Mouse (Mus musculus) megakaryocyte, embryonic 14.5 days (primary cell): Measurements from ENCODE around the gene Spns3. TPM values are rescaled to one million over a fixed set of nuclear protein-coding genes. Genes with fewer than 3 reads are reported as not detected.

Experiments
- H3K27me3 ChIP-seq: replicated peaks from 2 replicates; pipeline ENCODE3; 2012; ENCODE audit warnings: inconsistent platforms
- H3K36me3 ChIP-seq: replicated peaks from 2 replicates; pipeline ENCODE3; 2012; ENCODE audit warnings: low read length, inconsistent platforms, mixed read lengths
- H3K4me1 ChIP-seq: 2 replicates; pipeline ENCODE4 v1.6.1; 2012; ENCODE audit warnings: inconsistent platforms
- H3K4me3 ChIP-seq: replicated peaks from 2 replicates; pipeline ENCODE3; 2012; ENCODE audit warnings: moderate library complexity, mild to moderate bottlenecking, inconsistent platforms
- H3K9me3 ChIP-seq: 2 replicates; pipeline ENCODE4 v1.6.1; 2012; ENCODE audit warnings: inconsistent platforms
- FLI1 ChIP-seq: IDR thresholded peaks from 2 replicates; pipeline ENCODE4 v1.6.1; 2012; ENCODE audit warnings: low read length, inconsistent platforms, mixed read lengths
- GATA1 ChIP-seq: IDR thresholded peaks from 3 replicates; pipeline ENCODE4 v1.6.1; 2012; ENCODE audit warnings: mixed read lengths, low read length, inconsistent platforms, borderline replicate concordance
- polyA plus RNA-seq: library from polyadenylated mRNA; stranded (reverse); fragments of >175 nt; gene quantifications from 2 replicates; pipeline ENCODE4 v1.2.3, GENCODE M21; 2012; ENCODE audit warnings: low replicate concordance; ENCODE audit not compliant: insufficient read depth

The Spns3 gene
- polyA plus RNA-seq, 1 experiment = 31.7 TPM

DNA sequence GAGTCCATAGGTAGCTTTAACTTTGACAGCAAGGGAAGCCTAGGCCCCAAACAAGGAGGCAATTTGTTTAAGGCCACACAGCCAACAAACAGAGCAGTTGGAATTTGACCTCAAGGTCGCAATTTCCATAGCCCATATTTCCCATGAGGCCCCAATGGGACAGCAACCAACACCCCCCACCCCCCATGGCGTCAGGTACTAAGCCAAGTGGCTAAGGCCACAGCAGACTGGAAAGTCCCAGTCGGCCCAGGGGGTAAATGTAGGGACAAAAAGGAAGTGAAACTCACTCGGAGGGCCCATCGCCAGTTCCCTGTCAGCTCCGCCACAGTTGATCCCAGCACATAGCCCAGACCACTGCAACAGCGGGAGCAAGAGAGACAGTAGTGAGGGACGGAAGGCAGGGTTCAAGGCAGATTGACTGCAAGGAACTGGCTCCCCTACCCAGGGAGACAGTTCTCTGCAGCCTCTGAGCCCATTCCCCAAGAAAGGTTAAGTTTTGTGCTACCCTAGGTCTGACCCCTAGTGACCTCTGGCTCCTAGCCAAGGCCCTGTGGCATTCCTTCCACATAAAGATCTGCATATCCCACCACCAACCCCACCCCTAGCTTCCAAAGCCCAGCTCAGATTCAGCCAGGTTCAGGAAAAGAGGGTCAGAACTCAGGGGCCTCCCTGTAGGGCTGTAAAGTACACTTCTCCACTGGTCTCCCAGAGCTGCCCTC lies 12.1 kb downstream of the Spns3 start:
- peaks cover 6% of the 10 kb centered on the region for H3K27me3 ChIP-seq
- H3K9me3 ChIP-seq = peaks cover 3% of the 10 kb centered on the region; the same call in 1 of the 2 replicates
- peaks cover 50% of the 10 kb centered on the region for H3K36me3 ChIP-seq
- TF ChIP-seq FLI1 (no peak), GATA1 (no peak)
- H3K4me1 ChIP-seq = peaks cover 33% of the 10 kb centered on the region
- H3K4me3 ChIP-seq = no peak overlapping the region

DNA sequence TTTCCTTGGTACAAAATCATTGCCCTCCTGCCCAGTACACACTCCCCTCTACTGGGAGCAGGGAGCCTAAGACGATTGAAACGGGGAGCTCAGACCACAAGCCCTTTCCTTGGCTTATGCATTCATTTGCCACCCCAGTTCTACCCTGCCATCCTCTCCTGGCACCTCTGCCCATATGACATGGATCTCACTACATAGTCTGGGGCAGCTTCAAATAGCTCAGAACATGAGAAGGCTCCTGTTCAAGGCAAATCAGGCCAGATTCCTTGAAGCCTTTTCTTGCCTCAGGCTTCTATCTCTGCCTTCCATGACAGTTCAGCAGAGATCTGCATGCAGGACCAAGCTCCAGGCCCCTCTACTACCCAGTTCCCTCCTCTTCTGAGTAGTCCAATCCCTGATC lies 12.8 kb downstream of the Spns3 start:
- peaks cover 3% of the 10 kb centered on the region; the same call in 1 of the 2 replicates for H3K9me3 ChIP-seq
- peaks cover 54% of the 10 kb centered on the region for H3K36me3 ChIP-seq
- no peak overlapping the region for H3K4me3 ChIP-seq
- H3K4me1 ChIP-seq = peaks cover 33% of the 10 kb centered on the region
- TF ChIP-seq FLI1 (no peak), GATA1 (no peak)
- peaks cover 6% of the 10 kb centered on the region for H3K27me3 ChIP-seq

DNA sequence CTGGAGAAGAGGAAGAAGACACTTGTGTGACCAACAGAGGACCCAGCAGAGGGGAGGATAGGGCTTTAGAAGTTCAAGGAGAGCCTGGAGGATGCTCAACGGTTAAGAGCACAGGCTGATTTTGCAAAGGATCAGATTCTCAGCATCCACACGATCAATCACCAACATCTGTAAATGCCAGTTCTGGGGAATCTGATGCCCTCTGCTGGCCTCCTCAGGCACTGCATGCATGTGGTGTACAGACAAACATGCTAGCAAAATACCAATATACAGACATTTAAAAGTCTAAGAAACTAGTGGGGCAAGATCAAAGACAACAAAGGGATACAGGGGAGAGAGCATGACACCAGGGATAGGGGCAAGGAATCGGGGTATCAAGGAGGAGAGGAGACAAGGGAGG lies 14.8 kb downstream of the Spns3 start:
- Histone ChIP-seq H3K36me3 (peaks cover 43% of the 10 kb centered on the region), H3K27me3 (peaks cover 8% of the 10 kb centered on the region), H3K4me3 (no peak overlapping the region), H3K9me3 (peaks cover 3% of the 10 kb centered on the region; the same call in 1 of the 2 replicates), H3K4me1 (peaks cover 28% of the 10 kb centered on the region)
- TF ChIP-seq FLI1 (no peak), GATA1 (no peak)

DNA sequence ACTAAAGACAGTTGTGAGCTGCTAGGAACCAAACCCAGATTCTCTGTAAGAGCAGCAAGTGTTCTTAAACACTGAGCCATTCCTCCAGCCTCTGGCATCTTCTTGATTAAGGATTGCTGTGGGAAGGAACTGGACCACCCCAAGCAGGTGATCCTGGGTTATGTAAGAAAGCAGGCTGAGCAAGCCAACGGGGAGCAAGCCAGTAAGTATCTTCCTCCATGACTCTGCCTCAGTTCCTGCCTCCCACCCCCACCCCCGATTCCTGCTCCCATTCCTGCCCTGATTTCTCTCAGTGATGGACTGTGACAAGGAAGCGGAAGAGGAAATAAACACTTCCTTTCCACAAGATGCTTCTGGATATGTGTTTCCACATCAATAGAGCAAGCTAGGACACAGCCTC lies 17.4 kb downstream of the Spns3 start:
- Histone ChIP-seq H3K4me3 (no peak overlapping the region), H3K9me3 (peaks cover 3% of the 10 kb centered on the region; the same call in 1 of the 2 replicates), H3K27me3 (peaks cover 24% of the 10 kb centered on the region), H3K36me3 (peaks cover 51% of the 10 kb centered on the region), H3K4me1 (peaks cover 13% of the 10 kb centered on the region)
- TF ChIP-seq GATA1 (no peak), FLI1 (no peak)

DNA sequence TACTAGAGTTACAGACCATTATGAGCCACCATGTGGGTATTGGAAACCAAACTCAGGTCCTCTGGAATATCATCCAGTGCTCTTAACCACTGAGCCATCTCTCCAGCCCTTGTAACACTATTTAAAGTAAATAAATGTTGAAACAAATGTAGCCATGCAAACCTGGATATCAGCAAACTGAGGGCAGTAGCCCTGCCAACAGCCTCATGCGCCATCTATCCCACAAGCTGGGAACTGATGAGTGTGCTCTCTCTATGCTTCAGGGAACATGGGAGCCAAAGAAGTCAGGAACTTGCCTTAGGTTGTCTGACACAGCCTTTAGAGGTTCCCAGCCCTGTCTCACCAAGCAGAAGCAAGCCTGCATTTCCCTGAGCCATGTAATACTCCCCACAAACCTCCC lies 18.7 kb downstream of the Spns3 start:
- Histone ChIP-seq H3K27me3 (peaks cover 20% of the 10 kb centered on the region), H3K36me3 (peaks cover 44% of the 10 kb centered on the region), H3K9me3 (peaks cover 3% of the 10 kb centered on the region; the same call in 1 of the 2 replicates), H3K4me3 (no peak overlapping the region), H3K4me1 (peaks cover 4% of the 10 kb centered on the region)
- TF ChIP-seq FLI1 (no peak), GATA1 (no peak)

DNA sequence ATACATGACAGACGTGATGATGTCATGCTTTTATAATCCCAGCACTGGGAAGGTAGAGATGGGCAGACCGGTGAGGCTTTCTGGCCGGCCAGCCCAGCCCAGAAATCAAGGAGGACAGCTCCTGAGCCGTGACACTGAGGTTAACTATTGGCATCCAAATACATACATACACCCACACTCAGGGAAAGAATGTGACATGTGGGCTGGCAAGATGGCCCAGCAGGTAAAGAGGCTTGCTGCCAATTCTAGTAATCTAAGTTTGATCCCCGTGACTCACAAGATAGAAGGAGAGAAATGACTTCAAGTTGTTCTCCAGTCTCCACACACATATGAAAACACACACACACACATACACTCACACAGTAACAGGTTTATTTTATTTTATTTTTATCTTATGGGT lies 19.2 kb downstream of the Spns3 start:
- TF ChIP-seq GATA1 = no peak
- TF ChIP-seq FLI1 = no peak

DNA sequence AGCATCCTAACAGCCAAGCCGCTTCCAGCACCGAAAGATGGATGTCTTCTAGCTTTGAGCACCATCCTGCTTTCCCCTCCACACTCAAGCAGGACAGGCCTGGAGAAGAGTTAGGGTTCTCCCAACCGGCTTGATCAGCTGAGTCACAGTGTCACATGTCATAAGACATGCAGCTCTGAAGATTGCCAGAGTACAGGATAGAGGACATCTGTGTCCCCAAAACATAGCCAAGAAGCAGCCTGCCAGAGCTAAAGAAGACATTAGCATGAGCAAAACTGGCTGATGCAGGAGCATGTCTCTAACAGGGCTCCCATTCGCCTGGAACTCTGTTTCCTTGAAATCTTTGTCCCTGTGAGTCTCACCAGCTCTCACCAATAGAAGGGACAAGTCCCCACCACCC lies 24.1 kb downstream of the Spns3 start:
- Histone ChIP-seq H3K27me3 (peaks cover 18% of the 10 kb centered on the region), H3K4me1 (peaks cover 21% of the 10 kb centered on the region), H3K4me3 (no peak overlapping the region), H3K36me3 (peaks cover 20% of the 10 kb centered on the region), H3K9me3 (no peaks in the 10 kb centered on the region)
- TF ChIP-seq GATA1 (no peak), FLI1 (no peak)

More for the DNA sequence above, 19.2 kb downstream of the Spns3 start:
- Histone ChIP-seq H3K36me3 (peaks cover 39% of the 10 kb centered on the region), H3K27me3 (peaks cover 18% of the 10 kb centered on the region), H3K9me3 (peaks cover 3% of the 10 kb centered on the region; the same call in 1 of the 2 replicates), H3K4me1 (peaks cover 3% of the 10 kb centered on the region), H3K4me3 (no peak overlapping the region)

DNA sequence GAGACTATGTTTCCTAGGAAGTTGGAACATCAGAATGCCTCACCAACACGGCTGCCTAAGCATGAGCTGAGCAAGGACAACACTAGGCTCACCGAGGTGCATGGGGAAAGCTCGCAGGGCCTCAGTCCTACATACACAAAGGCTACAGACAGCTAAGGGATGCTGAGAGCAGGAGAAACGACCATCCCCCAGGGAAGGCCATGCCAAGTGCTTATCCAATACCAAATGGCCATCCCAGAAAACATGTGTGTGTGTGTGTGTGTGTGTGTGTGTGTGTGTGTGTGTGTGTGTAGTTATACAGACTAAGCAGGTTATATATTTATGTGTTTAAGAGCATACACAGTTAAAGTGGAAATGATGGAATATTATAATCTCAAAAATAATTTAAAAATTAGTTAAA lies 26.6 kb downstream of the Spns3 start:
- no peak overlapping the region for H3K4me3 ChIP-seq
- peaks cover 18% of the 10 kb centered on the region for H3K36me3 ChIP-seq
- peaks cover 45% of the 10 kb centered on the region for H3K4me1 ChIP-seq
- no peaks in the 10 kb centered on the region for H3K9me3 ChIP-seq
- TF ChIP-seq GATA1 (no peak), FLI1 (no peak)
- peaks cover 4% of the 10 kb centered on the region for H3K27me3 ChIP-seq

DNA sequence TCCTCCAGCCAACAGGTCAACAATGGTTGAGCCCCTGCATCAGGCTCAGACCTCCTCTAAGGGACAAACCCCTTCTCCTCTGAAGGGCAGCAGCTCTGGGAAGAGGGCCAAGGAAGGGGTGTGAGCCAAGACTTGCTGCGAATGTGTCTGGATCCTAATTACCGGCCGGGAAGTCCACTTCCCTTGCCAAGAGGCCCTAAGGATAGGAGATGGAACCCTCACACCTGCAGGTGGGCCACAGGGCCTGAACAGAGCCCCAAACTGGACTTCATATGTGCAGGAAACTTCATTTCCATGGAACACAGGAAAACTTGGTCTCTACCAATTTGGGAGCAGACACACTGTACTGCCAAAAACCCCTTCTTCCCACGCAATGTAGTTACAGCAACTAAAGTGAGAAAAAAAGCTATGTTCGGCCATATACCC lies 27.7 kb downstream of the Spns3 start:
- Histone ChIP-seq H3K4me3 (no peak overlapping the region), H3K4me1 (peaks cover 50% of the 10 kb centered on the region), H3K9me3 (no peaks in the 10 kb centered on the region), H3K36me3 (peaks cover 11% of the 10 kb centered on the region), H3K27me3 (no peaks in the 10 kb centered on the region)
- TF ChIP-seq FLI1 (no peak), GATA1 (no peak)

DNA sequence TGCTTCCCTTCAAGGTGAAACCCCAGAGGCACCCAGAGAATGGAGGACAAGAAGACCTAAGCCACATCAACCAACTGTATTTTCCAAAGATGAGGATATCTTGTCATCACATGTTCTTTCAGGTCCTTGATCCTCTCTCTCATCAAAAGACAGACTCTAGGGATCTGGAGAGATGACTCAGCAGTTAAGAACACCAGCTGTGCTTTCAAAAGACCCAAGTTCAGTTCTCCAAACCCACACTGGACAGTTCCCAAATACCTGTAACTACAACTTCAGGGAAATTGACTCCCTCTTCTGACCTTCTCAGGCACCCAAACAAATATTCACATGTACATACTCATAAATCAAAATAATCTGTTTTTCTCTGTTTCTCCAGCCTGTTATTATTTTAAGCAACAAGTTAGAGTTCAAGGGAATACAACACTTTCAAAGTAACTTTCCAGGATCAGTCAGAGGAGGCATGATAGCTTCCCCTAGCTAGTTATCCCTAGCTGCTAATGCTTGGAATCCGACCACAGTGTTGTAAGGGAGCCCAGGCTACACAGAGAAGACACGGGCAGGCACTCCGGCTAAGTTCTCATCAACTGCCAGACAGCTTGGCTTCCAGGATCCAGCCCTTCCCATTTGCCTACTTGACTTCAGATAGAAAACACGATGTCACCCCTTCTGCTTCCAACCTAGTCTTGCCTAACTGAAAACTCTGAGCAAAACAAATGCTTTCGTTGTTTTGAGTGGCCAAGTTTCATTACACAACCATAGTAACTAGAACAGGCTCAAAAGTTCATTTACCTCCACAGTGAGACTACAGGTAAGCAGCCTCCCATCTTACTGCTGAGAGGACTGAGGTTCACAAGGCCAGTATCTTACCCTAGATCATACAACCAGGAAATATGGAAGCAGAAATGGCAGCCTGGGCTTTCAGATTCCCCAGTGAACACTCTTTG lies 28.4 kb downstream of the Spns3 start:
- Histone ChIP-seq H3K27me3 (no peaks in the 10 kb centered on the region), H3K36me3 (peaks cover 8% of the 10 kb centered on the region)

More for the DNA sequence above, 28.4 kb downstream of the Spns3 start:
- Histone ChIP-seq H3K4me1 (peaks cover 50% of the 10 kb centered on the region), H3K9me3 (no peaks in the 10 kb centered on the region), H3K4me3 (no peak overlapping the region)
- TF ChIP-seq FLI1 (no peak), GATA1 (no peak)
